Mouse (Mus musculus) testis, postnatal 14 days (tissue): ENCODE measurements around the gene Trpc2.
A peak's percentile ranks its signal among the peaks of the same experiment; 100 is the strongest.
"Not testable (repeated sequence)": the region's sequence is repeated elsewhere in the genome, so short reads cannot be mapped to it uniquely, and the experiment has no call there.

Experiments used
- DNase-seq: peaks from one replicate; pipeline ENCODE4 v3.0.0; 2021; ENCODE audit warnings: low spot score

Trpc2 gene

GRCm38 (mm10) chr7:102082816-102083215, at the start of gene Trpc2:
TSS of gene Trpc2 (plus strand) at chr7:102083116.
- DNase-seq: no peak

DNA sequence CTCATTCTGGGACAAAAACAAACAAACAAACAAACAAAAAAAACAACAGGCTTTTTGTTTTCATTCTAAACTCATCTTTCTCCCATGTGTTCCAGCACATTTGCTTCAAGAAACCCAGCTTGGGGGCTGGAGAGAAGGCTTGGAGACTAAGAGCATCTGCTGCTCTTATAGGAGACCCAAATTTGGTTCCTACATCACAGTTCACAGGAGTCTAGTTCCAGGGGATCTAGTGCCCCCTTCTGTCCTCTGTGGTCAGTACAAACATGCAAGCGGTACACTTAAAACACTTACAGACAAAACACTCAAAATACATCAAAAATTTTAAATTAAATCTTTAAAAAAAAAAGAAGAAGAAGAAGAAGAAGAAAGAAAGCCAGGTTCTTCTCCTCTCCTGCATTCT, 48.0 kb upstream of the Trpc2 start:
- no peak for DNase-seq

DNA sequence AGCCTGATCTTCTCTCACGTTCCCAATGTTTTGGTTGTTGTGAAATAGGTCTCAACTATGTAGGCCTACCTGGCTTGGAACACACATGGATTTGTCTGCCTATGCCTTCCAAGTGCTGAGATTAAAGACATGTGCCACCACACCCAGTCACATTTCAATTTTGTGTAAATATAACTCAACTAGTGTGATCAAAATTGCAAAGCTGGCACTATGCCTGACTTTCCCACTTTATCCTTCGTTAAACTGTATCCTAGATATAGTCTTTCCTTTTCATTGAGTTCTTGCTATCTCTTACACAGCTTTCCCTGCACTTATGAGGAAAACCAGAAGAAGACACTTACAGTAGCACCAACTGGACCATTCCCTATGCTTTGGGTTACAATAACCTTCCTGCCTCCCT, 47.4 kb upstream of the Trpc2 start:
- DNase-seq: no peak

DNA sequence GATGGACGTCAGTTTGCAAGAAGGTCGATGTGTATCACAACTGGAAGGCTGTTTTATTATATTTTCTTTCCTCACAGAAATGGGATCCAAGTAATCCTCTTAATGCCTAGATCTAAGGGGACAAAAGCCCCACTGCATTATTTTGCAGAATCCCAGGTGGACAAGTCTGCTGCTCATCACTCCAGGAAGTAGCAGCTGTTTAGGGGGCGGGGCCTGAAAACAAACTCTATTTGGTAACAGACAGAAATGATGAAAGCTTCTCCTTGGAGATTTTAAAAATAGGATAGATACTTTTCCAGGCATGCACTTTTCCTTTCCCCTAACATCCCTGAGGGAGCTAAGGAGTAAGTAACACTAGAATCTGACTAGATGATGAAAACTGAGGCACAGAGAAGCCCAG, 45.6 kb upstream of the Trpc2 start:
- DNase-seq: no peak

- no peak for DNase-seq
Measured at GRCm38 (mm10) chr7:102042314-102042713, 40.6 kb upstream of the Trpc2 start.

DNA sequence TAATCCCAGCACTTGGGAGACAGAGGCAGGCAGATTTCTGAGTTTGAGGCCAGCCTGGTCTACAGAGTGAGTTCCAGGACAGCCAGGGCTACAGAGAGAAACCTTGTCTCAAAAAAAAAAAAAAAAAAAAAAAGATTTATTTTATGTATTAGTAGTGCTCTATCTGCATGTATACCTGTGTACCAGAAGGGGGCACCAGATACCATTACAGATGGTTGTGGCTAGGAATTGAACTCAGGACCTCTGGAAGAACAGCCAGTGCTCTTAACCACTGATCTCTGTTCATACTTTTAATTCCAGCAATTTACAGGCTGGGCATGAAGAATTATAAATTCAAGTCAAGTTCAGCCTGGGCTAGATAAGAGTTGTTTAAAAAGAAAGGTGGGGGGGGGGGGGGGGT, 34.4 kb upstream of the Trpc2 start:
- DNase-seq: not testable (repeated sequence)

GRCm38 (mm10) chr7:102061353-102061752, 21.6 kb upstream of the Trpc2 start:
- no peak for DNase-seq

- DNase-seq: no peak
Measured at GRCm38 (mm10) chr7:102062203-102062602, 20.7 kb upstream of the Trpc2 start.

DNA sequence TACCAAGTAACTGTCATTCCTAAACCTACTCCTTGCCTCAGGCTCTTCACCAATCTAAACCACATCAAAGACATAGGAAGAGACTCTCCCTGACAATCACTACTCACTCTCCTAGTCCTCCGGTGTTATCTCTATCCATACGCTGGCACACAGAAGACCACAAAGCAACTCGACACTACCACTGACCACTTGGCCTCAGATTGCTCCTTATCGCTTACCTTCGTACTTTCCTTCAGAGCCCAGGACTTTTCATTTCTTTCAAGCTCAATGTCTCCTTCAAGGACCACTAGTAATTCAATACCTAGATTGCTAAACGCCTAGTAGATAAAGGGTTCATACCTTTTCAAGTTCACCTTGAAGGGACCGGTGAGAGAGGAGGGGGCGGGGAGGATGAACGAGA, 19.0 kb upstream of the Trpc2 start:
- no peak for DNase-seq

GRCm38 (mm10) chr7:102064655-102065045, 18.3 kb upstream of the Trpc2 start:
- no peak for DNase-seq

GRCm38 (mm10) chr7:102065046-102065891, 17.6 kb upstream of the Trpc2 start, which contains the start of the genes Rnf121, Xndc1 and Xntrpc:
TSS of gene Rnf121 (minus strand) at chr7:102065469.
TSS of gene Xndc1 (plus strand) at chr7:102065511.
TSS of gene Xntrpc (plus strand) at chr7:102065713.
- DNase-seq: peak; percentile 94

DNA sequence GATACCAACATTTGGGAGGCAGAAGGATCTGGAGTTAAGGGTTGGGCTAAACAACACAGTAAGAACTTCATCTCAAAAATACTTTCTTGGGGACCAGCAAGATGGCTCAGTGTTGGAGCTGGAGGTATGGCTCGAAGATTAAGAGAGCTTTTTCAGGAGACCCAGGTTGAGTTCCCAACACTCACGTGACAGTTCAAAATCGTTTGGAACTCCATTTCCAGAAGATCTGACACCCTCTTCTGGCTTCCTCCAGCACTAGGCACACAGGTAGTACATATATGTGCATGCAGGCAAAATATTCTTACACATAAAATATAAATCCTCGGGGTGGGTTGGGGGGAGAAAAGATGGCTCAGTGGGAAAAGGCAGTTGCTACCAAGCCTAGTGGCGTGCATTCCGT, 16.6 kb upstream of the Trpc2 start:
- DNase-seq: no peak

- no peak for DNase-seq
Measured at GRCm38 (mm10) chr7:102076714-102077296, 6.1 kb upstream of the Trpc2 start.

- no peak for DNase-seq
Measured at GRCm38 (mm10) chr7:102078517-102078916, 4.4 kb upstream of the Trpc2 start.

DNA sequence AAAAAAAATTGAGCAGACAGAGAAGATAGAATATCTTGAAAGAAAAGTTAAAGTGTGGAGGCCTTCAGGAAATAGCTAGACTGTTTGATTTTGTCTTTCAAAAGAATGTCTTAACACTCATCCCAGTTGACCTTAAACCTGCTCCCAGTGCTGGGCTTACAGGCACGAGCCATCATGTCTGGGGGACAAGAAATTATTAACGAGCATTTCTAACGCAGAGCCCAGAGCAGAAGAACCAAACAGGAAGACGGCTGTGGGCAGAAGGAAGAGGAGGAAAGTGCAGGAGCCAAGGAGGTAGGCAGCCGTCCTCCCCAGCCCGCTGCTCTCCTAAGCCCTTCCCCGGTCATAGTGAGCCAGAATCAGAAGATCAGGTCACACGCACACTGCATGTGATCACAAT, 2.6 kb upstream of the Trpc2 start:
- no peak for DNase-seq

DNA sequence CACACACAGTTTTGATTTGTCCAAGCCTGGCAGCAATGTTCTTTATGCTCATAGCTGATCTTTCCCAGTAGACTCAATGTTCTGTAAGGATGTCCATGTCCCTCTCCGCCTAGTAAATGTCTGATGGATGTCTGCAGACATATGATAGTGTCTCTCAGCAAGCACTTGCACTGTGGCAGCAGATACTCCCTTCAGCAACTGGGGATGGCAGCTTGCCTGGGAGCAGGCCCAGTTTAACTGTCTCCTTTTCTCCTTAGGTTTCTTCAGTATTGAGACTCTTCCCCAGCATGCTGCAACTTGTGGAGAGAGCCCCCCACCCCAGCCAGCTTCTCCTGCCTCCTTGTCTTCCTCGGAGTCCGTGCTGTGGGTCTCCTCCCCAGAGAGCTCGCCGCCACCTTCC, 1.1 kb upstream of the Trpc2 start:
- DNase-seq: no peak

- no peak for DNase-seq
Measured at GRCm38 (mm10) chr7:102084041-102084696, 1.3 kb downstream of the Trpc2 start.

DNA sequence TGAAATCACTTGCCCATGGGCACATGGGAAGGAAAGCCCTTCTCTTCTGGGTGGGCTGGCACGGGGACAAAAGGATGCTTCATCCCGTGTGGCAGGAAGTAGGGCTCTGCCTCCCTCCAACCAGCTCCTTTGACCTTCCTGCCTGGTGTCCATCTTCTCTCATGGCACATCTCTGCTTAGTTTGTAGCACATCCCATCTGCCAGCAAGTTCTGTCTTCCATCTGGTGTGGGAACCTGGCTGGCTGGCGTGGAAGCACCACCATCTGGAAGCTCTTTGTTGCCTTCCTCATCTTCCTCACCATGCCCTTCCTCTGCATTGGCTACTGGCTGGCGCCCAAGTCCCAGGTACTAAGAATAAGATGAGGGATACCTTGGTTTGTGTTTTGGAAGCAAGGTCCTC, 4.4 kb downstream of the Trpc2 start:
- no peak for DNase-seq

DNA sequence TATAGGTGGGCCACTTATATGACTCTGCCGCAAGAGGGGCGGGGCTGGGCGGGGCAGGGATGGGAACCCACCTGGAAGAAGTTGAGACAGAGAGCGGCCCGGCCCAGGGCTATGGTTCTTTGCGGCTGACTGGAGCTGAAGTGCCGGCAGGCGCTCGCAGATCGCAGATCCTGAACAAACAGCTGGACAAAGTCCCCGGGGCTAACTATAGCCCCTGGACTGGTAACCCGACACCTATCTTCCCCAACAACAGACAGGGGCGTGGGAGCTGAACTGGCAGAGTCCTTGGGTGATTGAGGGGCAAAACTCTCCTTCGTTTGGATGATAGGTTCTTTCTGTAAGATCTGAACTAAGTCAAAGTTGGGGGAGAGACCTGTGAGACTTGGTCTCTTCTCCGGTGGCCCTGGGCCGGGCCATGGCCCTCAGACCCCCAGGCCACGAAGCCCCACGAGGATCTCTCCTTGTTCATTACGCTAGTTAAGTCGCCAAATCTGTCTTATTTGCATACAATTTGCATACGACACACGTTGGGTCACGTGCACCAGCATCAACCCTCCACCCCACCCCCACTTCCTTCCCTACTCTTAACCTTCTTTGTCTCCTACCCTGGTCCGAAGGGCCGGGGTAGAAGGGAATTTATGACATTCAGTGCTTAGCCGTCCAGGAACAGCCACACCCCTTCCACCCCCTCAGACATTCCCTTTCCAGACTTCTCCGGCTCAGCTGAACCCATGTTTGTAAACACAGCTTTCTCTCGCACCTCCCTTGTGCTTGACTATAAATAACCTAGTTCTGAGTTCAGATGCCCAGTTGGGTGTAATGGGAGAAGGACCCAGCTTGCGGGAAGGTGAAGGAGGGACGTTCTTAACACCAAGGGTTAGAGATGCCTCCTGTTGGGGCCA, 17.1 kb downstream of the Trpc2 start:
- no peak for DNase-seq

DNA sequence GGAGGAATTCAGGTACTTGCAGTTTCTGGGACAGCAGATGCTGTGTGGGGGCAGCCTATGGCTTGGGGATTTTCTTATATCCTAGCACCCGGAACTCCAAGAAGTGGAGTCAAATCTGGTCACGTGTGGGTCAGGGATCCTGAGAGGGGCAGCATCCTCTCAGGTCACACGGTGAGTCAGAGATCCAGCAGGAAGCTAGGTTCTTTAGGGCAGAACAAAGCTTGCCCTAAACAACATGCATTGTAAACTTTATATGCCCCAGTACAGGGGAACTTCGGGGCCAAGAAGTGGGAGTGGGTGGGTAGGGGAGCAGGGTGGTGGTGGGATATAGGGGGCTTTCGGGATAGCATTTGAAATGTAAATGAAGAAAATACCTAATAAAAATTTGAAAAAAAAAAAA, 18.0 kb downstream of the Trpc2 start:
- DNase-seq: no peak

DNA sequence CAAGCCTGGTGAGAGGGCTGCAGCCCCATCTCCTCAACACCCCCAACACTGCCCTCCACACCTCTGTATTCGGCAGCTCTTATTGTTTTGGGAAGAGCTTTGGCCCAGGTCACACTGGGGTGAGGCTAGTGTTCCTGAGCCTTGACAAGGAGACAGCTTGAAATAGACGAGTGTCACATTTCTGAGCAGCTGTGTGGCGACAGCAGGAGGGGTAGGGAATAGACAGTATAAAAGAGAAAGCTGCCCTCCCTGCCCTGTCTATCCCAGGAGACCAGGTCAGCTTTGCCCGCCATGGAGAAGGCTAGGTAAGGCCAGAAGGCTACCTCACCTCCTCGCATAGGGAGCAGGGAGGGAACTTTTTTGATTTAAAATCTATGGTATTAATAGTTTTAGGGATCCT, 18.6 kb downstream of the Trpc2 start, which contains the start of gene Art1:
Gene Art1 (plus strand): TSS at position 257 of the 400 bp plus-strand sequence.
- DNase-seq: no peak

DNA sequence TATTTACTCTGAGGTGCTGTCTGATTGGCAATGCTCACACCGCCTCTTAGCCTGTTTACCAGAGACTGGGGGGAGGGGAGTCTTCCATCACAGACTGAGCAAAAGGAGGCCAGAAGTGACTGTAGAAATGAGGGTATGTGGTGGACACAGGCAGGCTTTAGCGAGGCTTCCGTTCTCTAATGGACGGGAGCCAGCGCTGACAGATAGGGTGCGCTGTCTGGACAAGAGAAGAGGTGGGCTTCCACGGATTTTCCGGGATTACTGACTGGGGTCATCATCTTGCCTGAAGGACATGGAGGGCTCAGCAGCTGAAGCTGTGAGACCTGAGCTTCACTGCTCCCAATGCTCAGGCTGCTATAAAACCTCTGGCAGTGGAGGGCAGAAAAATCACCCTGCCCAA, 19.3 kb downstream of the Trpc2 start:
- no peak for DNase-seq
